Mouse (Mus musculus): Measurements from ENCODE around the gene Gm5771.
"Not testable (repeated sequence)": the region's sequence is repeated elsewhere in the genome, so short reads cannot be mapped to it uniquely, and the experiment has no call there.

Gene Gm5771

DNA sequence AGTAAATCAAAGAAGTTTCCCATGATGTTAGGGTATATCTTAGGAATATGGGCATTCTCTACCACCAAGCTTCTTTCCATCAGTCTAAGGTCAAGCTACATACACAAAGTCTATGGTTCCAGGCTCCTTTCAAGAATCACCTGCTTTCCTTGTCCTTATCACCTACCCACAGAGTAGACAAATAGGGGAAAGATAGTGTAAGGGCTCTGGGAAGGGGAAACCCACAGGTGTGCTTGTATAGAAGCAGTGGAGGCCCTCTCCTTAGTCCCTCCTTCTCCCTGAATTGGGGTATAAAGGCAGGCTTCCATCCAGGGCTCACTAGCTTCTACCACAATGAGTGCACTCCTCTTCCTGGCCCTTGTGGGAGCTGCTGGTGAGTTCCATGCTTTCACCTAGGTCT, at the start of gene Gm5771:
Gm5771 (plus strand) TSS at position 301 of the 400 bp plus-strand sequence.
- not testable (repeated sequence) for DNase-seq

- no peak for DNase-seq
These were observed 38.2 kb upstream of the Gm5771 start, which contains the start of gene Try10 for GRCm38 (mm10) chr6:41353932-41354331. Gene Try10 (plus strand): TSS chr6:41354105.

DNA sequence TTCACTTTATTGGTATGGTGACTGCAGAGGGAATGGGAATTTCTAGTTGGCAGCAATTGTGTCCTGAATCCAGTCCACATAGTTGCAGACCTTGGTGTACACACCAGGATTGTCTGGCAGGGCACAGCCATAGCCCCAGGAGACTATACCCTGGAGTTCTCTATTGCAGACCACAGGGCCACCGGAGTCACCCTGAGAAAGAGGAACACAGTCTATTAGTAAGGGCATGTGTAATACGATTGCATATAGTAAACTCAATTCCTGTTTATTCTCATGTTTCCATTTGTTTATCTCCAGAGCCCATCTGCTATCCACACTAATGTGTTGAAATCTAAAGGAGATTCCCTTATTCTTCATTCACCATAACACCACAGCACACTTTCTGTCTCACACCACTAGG, 18.4 kb upstream of the Gm5771 start:
- not testable (repeated sequence) for DNase-seq

GRCm38 (mm10) chr6:41377578-41377977, 14.6 kb upstream of the Gm5771 start, which contains the start of gene Prss3:
Gene Prss3 (minus strand): TSS chr6:41377678.
- DNase-seq: not testable (repeated sequence)

GRCm38 (mm10) chr6:41386781-41387180, 5.4 kb upstream of the Gm5771 start:
- DNase-seq: no peak

DNA sequence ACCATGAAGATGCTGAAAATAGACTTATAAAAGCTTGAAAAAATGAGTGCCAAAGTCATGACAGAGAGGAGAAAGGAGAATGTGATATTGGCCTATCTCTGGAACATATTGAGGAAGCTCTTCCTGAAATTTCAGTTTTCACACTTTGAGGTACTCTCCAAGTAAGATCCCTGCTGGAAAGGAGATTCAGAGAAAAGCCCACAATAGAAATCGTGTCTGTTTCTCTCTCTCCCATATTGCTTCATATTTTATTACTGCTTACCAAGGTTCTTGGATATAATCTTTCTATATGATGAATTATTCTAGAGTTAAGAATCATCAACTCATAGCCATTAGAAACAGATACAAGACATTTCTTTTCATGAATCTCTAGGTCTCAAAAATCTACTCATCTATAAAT, 516 bp upstream of the Gm5771 start:
- not testable (repeated sequence) for DNase-seq

DNA sequence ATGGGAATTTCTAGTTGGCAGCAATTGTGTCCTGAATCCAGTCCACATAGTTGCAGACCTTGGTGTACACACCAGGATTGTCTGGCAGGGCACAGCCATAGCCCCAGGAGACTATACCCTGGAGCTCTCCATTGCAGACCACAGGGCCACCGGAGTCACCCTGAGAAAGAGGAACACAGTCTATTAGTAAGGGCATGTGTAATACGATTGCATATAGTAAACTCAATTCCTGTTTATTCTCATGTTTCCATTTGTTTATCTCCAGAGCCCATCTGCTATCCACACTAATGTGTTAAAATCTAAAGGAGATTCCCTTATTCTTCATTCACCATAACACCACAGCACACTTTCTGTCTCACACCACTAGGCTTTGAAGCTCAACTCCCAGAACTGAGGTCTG, 50.1 kb downstream of the Gm5771 start:
- DNase-seq: not testable (repeated sequence)

DNA sequence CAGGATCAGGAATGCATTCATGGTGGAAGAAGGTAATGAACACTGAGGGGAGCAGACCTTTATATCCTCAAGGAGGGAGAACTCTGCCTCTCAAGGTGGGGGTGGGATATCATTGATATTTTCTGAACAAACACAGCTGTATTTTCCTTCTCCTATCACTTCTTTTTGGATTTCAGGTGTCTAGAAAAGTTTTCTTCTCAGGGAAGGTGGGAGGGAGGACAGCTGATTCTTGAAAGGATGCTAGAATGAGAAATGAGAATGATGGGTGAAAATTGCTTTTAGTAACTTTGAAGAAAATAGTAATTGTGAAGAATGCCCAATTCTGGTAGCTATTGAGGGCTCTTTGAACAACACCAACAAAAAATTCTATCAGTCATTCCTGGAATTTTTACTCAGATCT, 53.9 kb downstream of the Gm5771 start, which contains the start of gene Gm10334:
Gm10334 (minus strand) TSS at position 101 of the 400 bp plus-strand sequence.
- not testable (repeated sequence) for DNase-seq

All from layer of hippocampus, adult 9-11 months (tissue).